Mouse (Mus musculus): ENCODE results near the gene Cblc.

Cblc gene

GRCm38 (mm10) chr7:19796697-19797588 is at the start of gene Cblc:
Gene Cblc, minus strand, starts transcription at chr7:19796809.
- peak; percentile 46 for DNase-seq

DNA sequence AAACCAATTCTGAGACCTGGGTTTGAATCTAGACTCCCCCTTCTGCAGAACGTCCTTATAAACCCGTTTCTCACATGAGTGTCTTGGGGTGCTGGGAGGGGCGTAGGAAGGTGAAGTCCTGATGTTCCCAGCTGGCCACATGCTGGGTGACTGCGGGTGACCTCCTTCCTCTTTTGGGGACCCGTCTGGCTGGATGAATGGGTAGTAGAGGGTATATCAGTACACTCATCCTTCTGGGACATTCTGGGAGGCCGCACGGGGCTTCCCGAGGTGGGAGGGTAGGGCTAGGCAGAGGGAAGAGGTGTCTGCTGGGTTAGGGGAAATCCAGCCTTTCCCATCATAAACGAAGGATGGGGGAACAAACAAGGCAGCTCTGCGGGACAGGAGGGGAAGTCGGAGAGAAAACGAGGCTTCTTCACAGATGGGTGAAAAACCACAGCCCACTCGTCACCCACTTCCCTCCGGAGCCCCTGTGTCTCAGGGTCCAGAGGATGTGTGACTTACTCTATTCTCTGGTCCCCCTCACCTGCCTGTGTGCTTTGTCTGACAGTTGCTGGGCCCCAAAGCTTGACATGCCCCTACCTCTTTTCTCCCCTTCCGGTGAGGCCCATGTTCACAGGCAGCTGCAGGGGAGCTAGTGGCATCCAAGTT is 48.0 kb upstream of the Cblc start:
- no peak for DNase-seq

DNA sequence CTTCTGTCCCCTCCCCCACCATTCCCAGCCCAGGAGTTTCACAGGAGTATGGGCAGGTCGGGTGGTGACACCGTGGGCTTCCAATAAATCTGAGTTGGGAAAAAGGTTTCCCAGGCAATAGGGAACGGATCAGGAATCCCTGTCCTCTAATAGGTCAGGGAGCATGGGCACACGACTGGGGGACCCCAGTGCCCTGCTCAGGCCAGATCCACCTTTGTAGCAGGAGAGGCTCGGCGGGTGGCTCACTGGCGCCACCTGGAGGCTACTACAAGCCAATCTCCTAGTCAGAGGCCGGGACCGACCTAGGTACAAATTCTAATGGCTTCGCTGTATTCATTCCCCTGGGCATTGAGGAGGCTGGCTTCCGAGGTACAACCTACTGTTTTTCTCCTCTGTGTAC is 47.0 kb upstream of the Cblc start:
- peak; percentile 47 for DNase-seq

GRCm38 (mm10) chr7:19842885-19843504 is 46.4 kb upstream of the Cblc start:
- no peak for DNase-seq

- DNase-seq = no peak
These were observed 45.2 kb upstream of the Cblc start for GRCm38 (mm10) chr7:19841686-19842413.

GRCm38 (mm10) chr7:19840936-19841335 is 44.3 kb upstream of the Cblc start:
- DNase-seq = no peak

DNA sequence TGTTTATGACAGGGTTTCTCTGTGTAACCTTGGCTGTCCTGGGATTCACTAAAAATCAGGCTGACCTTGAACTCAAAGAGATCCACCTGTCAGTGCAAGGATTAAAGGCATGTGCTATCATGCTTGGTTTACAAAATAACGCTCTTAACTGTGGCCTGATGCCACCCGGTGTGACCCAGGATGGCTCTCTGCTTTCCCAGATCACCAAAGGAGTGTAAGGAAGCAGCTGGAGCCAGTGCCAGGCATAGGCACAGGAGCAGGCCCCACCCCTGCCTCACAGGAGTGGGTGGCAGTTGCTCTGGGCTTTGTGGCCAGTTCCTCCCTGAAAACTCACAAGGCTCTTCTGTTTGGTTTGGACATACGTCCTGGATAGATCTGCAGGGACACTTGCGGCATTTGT is 43.8 kb upstream of the Cblc start:
- no peak for DNase-seq

- no peak for DNase-seq
These were observed 40.2 kb upstream of the Cblc start for GRCm38 (mm10) chr7:19836843-19837242.

- no peak for DNase-seq
These were observed 37.4 kb upstream of the Cblc start for GRCm38 (mm10) chr7:19834055-19834454.

DNA sequence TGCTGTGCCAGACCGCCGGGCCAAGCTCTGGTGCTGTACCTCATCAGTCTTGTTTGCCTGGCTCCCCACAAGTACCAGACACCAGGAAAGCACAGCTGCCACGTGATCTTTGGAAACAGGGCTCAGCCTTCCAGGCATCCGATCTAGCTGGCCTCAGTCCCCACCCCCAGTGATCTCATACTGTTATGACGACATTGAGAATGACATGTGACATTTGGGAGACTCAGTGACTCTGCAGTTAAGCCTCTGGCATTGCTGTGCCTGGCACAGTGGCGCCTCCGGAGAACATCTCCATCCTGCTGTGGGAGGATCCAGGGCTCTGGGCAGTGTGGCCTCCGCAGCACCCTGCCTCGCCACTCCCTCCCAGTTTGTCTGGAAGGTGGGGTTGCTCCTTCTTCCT is 35.2 kb upstream of the Cblc start:
- DNase-seq = no peak

GRCm38 (mm10) chr7:19830682-19831156 is 34.1 kb upstream of the Cblc start:
- DNase-seq = peak; percentile 22

- no peak for DNase-seq
These were observed 33.1 kb upstream of the Cblc start for GRCm38 (mm10) chr7:19829694-19830093.

DNA sequence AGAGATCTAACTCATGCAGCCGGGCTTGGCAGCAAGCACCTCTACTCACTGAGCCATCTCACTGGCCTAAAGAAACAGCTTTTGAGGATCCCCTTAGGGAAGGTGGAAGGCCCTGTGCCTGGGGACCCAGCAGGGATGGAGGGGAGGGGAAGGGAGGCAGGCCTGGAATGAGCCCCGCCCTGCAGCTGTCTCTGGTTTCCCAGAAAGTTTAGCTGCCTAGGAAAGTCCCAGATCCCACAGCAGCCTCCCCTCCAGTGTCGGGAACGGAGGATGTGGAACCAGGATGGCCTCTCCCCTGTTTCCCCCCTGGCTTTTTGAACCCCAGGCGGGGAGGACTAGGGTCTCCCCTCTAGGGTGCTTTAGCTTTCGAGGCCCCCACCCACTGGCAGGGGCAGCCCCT is 30.1 kb upstream of the Cblc start:
- DNase-seq = no peak

- peak; percentile 29 for DNase-seq
These were observed 27.8 kb upstream of the Cblc start for GRCm38 (mm10) chr7:19824182-19824973.

DNA sequence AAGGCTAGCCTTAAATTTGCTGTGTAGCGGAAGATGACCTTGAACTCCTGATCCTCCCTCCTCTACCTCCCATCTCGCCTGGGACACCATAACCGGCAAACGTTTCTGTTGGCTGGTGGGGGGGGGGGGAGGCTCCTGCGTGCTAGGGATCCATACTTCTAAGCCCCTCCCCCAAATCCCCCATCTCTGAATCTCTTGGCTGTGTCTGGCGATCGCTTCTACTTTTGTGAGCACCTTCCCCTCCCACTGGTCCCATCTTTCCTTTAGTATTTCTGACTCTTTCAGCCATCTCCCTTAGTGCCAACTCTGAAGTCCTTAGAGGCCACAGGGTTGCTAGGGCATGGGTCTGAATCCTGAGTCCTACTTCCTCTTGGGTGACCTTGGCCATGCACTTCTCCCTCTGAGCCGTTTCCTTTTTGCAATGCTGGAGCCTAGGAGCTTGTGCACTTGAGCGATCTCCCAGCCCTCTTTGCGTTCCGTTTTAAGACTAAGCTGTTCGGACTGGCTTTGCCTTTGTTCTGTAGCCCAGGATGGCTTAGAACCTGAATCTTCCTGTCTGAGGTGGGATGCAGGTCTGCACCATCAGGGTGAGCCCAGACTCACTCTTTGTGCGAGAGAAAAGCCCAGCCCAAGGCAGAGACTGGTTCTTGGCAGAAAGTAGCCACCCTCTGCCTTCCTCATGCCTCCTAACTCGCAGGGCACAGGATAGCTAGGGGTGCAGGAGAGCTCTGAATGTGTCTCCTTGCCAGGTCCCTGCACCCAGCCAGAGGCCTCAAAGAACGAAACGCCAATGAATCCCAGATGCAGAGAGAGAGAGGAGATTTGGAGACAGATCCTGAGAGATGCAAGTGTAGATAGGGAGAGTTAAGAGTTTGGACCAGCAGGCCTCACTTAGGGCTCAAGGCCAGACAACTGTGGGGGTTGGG is 26.9 kb upstream of the Cblc start:
- no peak for DNase-seq

- DNase-seq = no peak
These were observed 26.0 kb upstream of the Cblc start, which contains the start of gene Bcl3 for GRCm38 (mm10) chr7:19822604-19823058. Gene Bcl3, minus strand, starts transcription at chr7:19822770.

DNA sequence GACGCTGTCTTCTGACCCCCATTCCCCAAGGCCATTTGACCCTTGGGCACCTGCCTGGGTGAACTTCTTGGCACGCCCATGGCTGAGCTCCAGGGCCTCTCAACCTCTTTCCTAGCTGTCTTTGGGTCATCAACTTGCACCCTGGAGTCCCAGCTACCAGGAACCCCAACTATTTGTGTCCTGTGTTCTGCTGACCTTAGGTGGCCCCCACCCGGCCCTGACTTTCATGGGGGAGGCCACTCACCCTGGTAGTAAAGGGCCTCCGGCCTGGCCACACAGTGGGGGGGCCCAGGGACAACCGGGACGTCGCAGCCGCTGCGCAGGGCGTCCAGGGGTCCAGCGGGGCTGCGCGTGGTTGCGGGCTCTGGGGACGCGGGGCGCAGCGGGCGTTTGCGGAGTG is 25.6 kb upstream of the Cblc start:
- DNase-seq = no peak

DNA sequence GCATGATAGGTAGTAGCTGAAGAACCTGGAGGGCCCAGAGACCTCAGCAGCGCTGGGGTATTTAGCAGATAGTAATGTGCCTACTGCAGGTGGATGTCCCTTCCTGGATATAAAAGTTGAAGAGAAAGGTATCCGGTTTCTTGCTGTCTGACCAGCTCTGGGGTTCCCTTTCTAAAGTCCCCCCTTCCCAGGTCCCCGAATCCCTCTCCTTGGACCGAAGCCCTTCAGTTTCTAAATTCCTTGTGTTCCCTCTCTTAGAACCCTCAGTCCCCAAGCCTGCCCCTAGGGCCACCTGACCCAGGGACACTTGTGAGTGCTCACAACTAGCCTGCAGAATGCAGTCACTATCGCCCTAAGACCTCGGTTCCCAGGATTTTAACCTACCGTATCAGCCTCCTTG is 25.0 kb upstream of the Cblc start:
- DNase-seq = no peak

GRCm38 (mm10) chr7:19820347-19821048 is 23.9 kb upstream of the Cblc start:
- no peak for DNase-seq

GRCm38 (mm10) chr7:19818875-19819274 is 22.3 kb upstream of the Cblc start:
- DNase-seq = no peak

All from right cerebral cortex, adult 18-20 months (tissue).